Mouse (Mus musculus) embryonic fibroblast, embryonic 13.5 days (primary cell): Measurements from ENCODE around the gene Tmem43. TPM values are rescaled to one million over a fixed set of nuclear protein-coding genes. Genes with fewer than 3 reads are reported as not detected.

Source experiments
- H3K27ac ChIP-seq: 2 replicates; pipeline ENCODE4 v1.5.1; 2012; ENCODE audit warnings: low read length, control low read depth, inconsistent platforms; ENCODE audit not compliant: insufficient read depth
- H3K4me1 ChIP-seq: 2 replicates; pipeline ENCODE4 v1.6.1; 2011; ENCODE audit warnings: low read length; ENCODE audit not compliant: control insufficient read depth, insufficient read depth
- H3K4me3 ChIP-seq: 2 replicates; pipeline ENCODE4 v1.5.1; 2011; ENCODE audit warnings: mild to moderate bottlenecking, control low read depth, low read length; ENCODE audit not compliant: insufficient read depth
- CTCF ChIP-seq: IDR thresholded peaks from 2 replicates; pipeline ENCODE4 v1.5.1; 2011; ENCODE audit warnings: mild to moderate bottlenecking, control low read depth, low read length, moderate library complexity, borderline replicate concordance; ENCODE audit not compliant: insufficient read depth
- POLR2A ChIP-seq: IDR thresholded peaks from 2 replicates; pipeline ENCODE4 v1.6.1; 2011; ENCODE audit warnings: low read depth, mild to moderate bottlenecking, control low read depth, low read length, moderate library complexity
- polyA plus RNA-seq: library from polyadenylated mRNA; stranded (reverse); fragments of >200 nt; gene quantifications from 2 replicates; pipeline ENCODE4 v1.2.4, GENCODE M21; 2011; ENCODE audit warnings: low read depth; ENCODE audit not compliant: missing spikeins, insufficient read length

Gene Tmem43
- polyA plus RNA-seq: 99.4 and 116 TPM in 2 replicates

GRCm38 (mm10) chr6:91472868-91473804 is at the start of gene Tmem43, which contains the start of gene Chchd4:
Gene Tmem43 (plus strand): TSS chr6:91473703.
Gene Chchd4 (minus strand): TSS chr6:91473546.
- Histone ChIP-seq H3K27ac (peak within 1 kb of the TSS; percentile 46), H3K4me1 (peaks cover 5% of the 10 kb centered on the region; the same call in 1 of the 2 replicates), H3K4me3 (peak within 1 kb of the TSS; percentile 77)
- peak; percentile 95 for TF ChIP-seq POLR2A
- TF ChIP-seq CTCF: no peak

- TF ChIP-seq CTCF: no peak
- TF ChIP-seq POLR2A: no peak
- Histone ChIP-seq H3K4me1 (no peaks in the 10 kb centered on the region), H3K4me3 (no peak overlapping the region), H3K27ac (no peak overlapping the region)
These were observed 49.4 kb upstream of the Tmem43 start for GRCm38 (mm10) chr6:91424151-91424550.

DNA sequence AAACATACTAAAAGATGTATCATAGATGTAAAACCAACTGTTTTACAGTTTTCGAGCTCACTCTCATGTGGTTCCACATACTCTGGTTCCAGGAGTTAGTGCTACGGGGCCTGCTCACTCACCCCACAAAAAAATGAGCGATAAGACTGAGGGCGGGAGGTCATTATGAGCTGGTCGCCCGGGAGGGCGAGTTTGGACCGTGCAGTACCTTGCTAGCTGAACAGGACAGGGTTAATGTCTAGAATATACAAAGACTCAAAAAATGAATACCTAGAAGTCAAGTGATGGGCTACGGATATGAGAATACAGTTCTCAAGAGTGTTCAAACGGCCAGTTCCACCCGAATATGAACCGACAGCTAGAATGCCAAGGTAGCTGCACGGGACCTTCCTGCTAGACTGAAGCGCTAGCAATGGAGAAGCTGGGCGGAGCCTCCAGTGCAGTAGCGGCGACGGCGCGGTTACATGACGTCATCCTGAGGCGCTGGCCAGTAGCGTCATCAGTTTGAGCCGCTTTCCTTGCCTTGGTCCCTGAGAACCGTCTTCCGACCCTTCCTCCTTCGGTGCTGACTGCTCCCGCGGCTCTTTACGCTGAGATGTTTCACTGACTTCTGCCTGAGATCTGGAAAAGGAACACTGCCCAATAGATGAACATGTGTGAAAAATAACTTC is 32.9 kb upstream of the Tmem43 start:
- Histone ChIP-seq H3K4me3 (peak overlapping the region; percentile 53), H3K27ac (no peak overlapping the region), H3K4me1 (no peaks in the 10 kb centered on the region)
- TF ChIP-seq POLR2A (peak; percentile 99), CTCF (no peak)

GRCm38 (mm10) chr6:91441145-91441662 is 32.3 kb upstream of the Tmem43 start:
- H3K4me1 ChIP-seq: no peaks in the 10 kb centered on the region
- TF ChIP-seq CTCF: no peak
- TF ChIP-seq POLR2A: no peak; the same call in 1 of the 2 replicates
- no peak overlapping the region for H3K27ac ChIP-seq
- H3K4me3 ChIP-seq: peak overlapping the region; percentile 53

DNA sequence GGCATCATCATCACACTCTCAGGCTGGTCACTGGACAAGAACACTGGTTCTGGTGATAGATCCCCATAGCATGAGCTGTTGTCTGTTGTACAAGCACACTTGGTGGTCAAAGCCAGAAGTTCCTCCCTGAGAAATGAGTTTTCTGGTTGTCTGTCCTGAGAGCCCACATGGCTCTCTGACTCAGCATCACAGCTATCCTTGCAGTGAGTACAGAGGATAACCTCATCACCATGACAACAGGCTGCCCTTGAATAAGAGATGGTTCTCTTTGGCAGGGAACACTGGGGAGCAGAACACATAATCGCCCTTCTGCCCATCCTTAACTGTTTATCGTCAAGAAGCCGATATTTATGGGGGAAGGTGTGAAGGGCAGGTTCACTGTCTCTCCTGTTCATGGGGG is 28.2 kb upstream of the Tmem43 start:
- H3K4me1 ChIP-seq: no peaks in the 10 kb centered on the region
- no peak overlapping the region for H3K4me3 ChIP-seq
- TF ChIP-seq CTCF (no peak), POLR2A (no peak)
- no peak overlapping the region for H3K27ac ChIP-seq

DNA sequence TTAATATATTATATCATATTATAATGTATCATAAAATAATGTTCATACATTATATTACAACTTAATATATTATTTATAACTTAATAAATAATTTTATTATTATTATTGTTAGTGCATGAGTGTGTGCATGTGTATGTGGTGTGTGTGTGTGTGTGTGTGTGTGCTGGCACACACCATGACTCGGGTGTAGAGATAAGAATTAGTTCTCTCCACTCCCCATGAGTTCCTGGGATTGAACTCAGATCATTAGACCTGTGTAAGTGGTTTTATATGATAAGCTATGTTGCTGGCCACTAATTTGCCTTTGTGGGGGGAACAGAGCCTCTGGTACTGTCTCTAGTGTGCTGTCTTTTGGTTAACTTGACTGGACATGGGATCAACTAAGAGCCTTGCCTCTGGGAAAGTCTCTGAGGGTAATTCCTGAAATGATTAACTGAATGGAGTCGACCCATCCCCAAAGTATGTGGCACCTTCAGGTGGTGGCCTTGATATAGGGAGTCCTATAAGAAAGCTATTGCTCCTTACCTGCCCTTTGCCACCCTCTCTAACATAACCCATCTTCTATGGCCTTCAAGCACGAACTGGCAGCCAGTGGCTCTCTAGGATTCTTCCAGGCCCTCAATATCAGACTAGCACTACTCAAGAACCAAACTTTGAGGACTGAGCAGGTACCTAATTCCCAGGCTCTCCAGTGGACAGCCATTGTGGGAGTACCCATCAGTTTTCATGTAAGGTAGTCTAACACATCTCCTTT is 23.9 kb upstream of the Tmem43 start:
- H3K27ac ChIP-seq: no peak overlapping the region
- TF ChIP-seq POLR2A (no peak), CTCF (no peak)
- no peak overlapping the region for H3K4me3 ChIP-seq
- H3K4me1 ChIP-seq: no peaks in the 10 kb centered on the region

DNA sequence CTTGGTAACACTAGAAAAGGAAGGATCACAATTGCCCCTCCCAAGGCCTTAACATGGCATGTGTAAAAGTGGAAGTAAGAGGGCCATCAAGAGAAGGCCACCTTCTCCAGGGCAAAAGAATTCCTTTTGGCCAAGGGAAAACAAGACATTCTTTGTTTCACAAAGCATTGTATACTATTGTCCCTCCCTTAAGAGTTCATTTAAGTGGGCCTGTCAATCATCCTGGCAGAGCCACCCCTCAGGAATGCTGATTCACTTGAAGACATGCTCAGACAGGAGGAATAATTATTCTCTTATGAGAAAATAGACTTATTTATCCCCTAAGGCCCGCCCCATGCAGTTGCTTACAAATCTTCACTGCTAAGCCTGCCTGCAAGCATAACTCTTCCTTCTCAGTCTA is 21.4 kb upstream of the Tmem43 start:
- Histone ChIP-seq H3K27ac (no peak overlapping the region), H3K4me1 (no peaks in the 10 kb centered on the region), H3K4me3 (no peak overlapping the region)
- TF ChIP-seq CTCF (no peak), POLR2A (no peak)

DNA sequence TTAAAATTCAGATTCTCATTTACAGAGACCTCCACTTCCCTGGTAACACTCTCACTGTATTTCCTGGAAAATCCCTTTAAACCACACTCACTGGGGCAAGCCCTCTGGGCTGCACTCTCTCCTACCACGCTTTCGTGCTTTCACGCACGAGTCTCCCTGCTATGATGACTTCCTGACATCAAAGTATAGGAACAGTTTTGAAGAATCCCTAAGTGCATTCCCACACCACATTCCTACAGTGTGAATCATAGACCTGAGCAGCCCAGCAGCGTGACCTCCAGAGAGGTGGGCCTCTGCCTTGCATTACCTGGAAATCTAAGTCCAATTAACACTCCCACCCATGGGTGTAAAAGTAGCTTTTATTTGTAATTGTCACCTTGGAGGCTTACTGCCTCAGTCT is 19.0 kb upstream of the Tmem43 start:
- no peak for TF ChIP-seq CTCF
- no peak for TF ChIP-seq POLR2A
- H3K27ac ChIP-seq: no peak overlapping the region
- no peak overlapping the region for H3K4me3 ChIP-seq
- H3K4me1 ChIP-seq: no peaks in the 10 kb centered on the region

DNA sequence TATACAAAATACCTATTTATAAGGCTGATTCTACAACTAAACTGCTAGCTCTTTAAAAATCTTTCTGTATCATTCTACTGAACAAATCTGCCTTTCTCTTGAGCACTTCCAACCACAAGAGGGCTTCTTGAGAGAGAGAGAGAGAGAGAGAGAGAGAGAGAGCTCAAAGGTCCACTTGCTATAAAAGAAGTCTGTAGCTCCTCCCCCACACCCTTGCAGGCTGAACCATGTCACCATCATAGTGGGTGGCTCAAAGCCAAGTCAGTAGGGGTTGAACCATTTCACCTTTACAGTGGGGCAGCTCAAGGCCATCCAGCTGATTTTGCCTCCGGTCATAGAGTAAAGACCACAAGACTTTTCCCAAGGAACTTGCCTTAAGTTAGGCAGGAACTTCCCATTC is 14.0 kb upstream of the Tmem43 start:
- H3K4me1 ChIP-seq: no peaks in the 10 kb centered on the region
- no peak overlapping the region for H3K27ac ChIP-seq
- TF ChIP-seq POLR2A (no peak), CTCF (no peak)
- no peak overlapping the region for H3K4me3 ChIP-seq
